ENCODE assay signal across 16 mouse cellular contexts in the genomic region with DNA sequence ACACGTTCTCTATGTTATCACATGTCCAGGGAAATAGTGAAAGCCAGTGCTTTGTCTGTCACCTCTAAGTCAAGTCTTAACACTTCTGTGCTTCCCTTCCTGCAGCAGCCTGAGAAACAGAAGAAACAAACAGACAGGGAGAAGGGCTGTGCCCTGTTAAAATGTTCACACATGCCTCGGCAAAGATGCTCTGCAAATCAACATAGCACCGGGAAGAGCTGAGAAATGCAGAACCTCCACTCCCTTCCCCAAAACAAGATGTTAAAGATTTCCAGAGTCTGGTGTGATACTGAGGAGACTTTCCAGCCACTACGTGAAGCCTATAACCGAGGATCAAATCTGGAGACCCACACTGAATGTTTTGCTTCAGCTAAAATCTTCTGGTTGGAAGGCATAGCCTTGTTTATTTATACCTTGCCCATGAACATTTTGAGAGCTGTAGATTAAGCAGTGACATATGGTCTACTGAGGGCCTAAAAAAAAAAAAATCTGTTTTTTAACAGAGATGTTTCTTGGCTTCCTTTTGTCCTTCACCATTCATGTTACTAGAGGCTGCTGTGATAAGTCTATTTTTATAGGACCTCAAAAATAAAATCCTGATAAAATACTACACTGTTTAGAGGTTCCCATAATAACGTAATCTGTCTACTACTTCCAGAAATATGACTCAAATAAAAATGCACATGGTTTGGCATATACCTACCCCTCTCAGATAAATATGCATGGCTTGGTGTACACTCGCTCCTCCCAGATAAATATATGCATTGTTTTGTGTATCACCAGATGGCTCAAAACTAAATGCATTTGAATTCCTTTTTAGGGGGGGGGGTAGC.
DNase-seq lines count a peak whose midpoint lies in the region; ATAC-seq lines count a peak whose summit lies in the region.
"Had no signal": no experiment of that assay in that cellular context is flagged by ENCODE, and none has a peak within 500 bp of the region (broad histone marks: within the 10 kb centered on the region; RNA-seq: fewer than 3 reads in every experiment).

No protein-coding gene starts in this region.

- H3K9me3 ChIP-seq in hindbrain, embryonic 12.5 days (replicated peaks) = no peaks in the 10 kb centered on the region
- no peaks in the 10 kb centered on the region for H3K9me3 ChIP-seq in hindbrain, embryonic 14.5 days (ENCODE audit: control insufficient read depth, low read length)
- H3K9me3 ChIP-seq in neural tube, embryonic 15.5 days (replicated peaks) = no peaks in the 10 kb centered on the region
- no peaks in the 10 kb centered on the region for H3K9me3 ChIP-seq in forebrain, embryonic 12.5 days
- H3K9me3 ChIP-seq in neural tube, embryonic 11.5 days (ENCODE audit: control insufficient read depth, low read length) = no peaks in the 10 kb centered on the region
- H3K9me3 ChIP-seq: neural tube, embryonic 12.5 days; stomach, embryonic 15.5 days had no signal

- DNase-seq in hindbrain, embryonic 14.5 days (ENCODE audit: low spot score) = no peak
- DNase-seq in neural tube, embryonic 10.5 days (ENCODE audit: extremely low spot score, low spot score) = peak; percentile 14
- DNase-seq in neural tube, embryonic 11.5 days (ENCODE audit: low spot score) = no peak
- DNase-seq in layer of hippocampus, postnatal 10 days (ENCODE audit: low spot score in 2 of 2) = no peak
- no peak for DNase-seq in left cerebral cortex, adult 8-10 months (ENCODE audit: low spot score in 2 of 2)
- DNase-seq: cerebellum, adult 11-12 months; heart, adult 18-20 months; lung, embryonic 14.5 days; thymus, postnatal 14 days had no signal

- 68% methylated on average over 7 of the region's 7 CpGs for WGBS in hindbrain, embryonic 12.5 days
- whole genome bisulfite sequencing in hindbrain, embryonic 14.5 days = 65% methylated on average over 7 of the region's 7 CpGs
- WGBS in neural tube, embryonic 15.5 days = 57% methylated on average over 7 of the region's 7 CpGs
- WGBS in forebrain, embryonic 12.5 days = 70% methylated on average over 7 of the region's 7 CpGs
- WGBS in neural tube, embryonic 11.5 days = 61% methylated on average over 7 of the region's 7 CpGs

- H3K4me3 ChIP-seq in hindbrain, embryonic 12.5 days = no peak overlapping the region
- H3K4me3 ChIP-seq in hindbrain, embryonic 14.5 days (replicated peaks; ENCODE audit: low read length) = no peak overlapping the region
- no peak overlapping the region for H3K4me3 ChIP-seq in neural tube, embryonic 15.5 days (replicated peaks)
- no peak overlapping the region for H3K4me3 ChIP-seq in forebrain, embryonic 12.5 days (replicated peaks)
- H3K4me3 ChIP-seq in neural tube, embryonic 11.5 days (ENCODE audit: low read depth, low read length) = no peak overlapping the region
- H3K4me3 ChIP-seq: neural tube, embryonic 12.5 days; stomach, embryonic 15.5 days had no signal

- no peaks in the 10 kb centered on the region for H3K36me3 ChIP-seq in hindbrain, embryonic 12.5 days
- no peaks in the 10 kb centered on the region for H3K36me3 ChIP-seq in hindbrain, embryonic 14.5 days (replicated peaks; ENCODE audit: control insufficient read depth, insufficient read depth)
- no peaks in the 10 kb centered on the region for H3K36me3 ChIP-seq in neural tube, embryonic 15.5 days
- H3K36me3 ChIP-seq in forebrain, embryonic 12.5 days (replicated peaks) = no peaks in the 10 kb centered on the region
- no peaks in the 10 kb centered on the region for H3K36me3 ChIP-seq in neural tube, embryonic 11.5 days (ENCODE audit: control insufficient read depth, insufficient read depth, low read length)
- H3K36me3 ChIP-seq: neural tube, embryonic 12.5 days; stomach, embryonic 15.5 days had no signal

- peak overlapping the region; percentile 35; the same call in 1 of the 2 replicates for H3K27ac ChIP-seq in hindbrain, embryonic 12.5 days
- H3K27ac ChIP-seq in hindbrain, embryonic 14.5 days = no peak overlapping the region
- H3K27ac ChIP-seq in neural tube, embryonic 15.5 days (replicated peaks) = no peak overlapping the region
- H3K27ac ChIP-seq in forebrain, embryonic 12.5 days = peak overlapping the region; percentile 19; the same call in 1 of the 2 replicates
- no peak overlapping the region for H3K27ac ChIP-seq in neural tube, embryonic 11.5 days (ENCODE audit: low read depth, low read length)
- H3K27ac ChIP-seq: neural tube, embryonic 12.5 days; stomach, embryonic 15.5 days had no signal

- no peak for ATAC-seq in hindbrain, embryonic 12.5 days (ENCODE audit: low FRiP score)
- ATAC-seq in hindbrain, embryonic 14.5 days (ENCODE audit: low FRiP score) = no peak
- ATAC-seq in neural tube, embryonic 15.5 days (ENCODE audit: low FRiP score) = no peak
- ATAC-seq in forebrain, embryonic 12.5 days (ENCODE audit: low FRiP score) = peak; percentile 53; the same call in 1 of the 2 replicates
- peak; percentile 35; the same call in 1 of the 2 replicates for ATAC-seq in neural tube, embryonic 11.5 days (ENCODE audit: insufficient read depth, low FRiP score, low TSS enrichment)
- ATAC-seq: activated CD4-positive, CD25-positive, alpha-beta regulatory T cell, adult 4 months; CD4-positive, CD25-positive, alpha-beta regulatory T cell, adult 4 months had no signal

- no peak overlapping the region for H3K4me2 ChIP-seq in hindbrain, embryonic 12.5 days (replicated peaks)
- H3K4me2 ChIP-seq in hindbrain, embryonic 14.5 days (replicated peaks) = no peak overlapping the region
- no peak overlapping the region for H3K4me2 ChIP-seq in neural tube, embryonic 15.5 days
- H3K4me2 ChIP-seq in forebrain, embryonic 12.5 days = no peak overlapping the region
- H3K4me2 ChIP-seq in neural tube, embryonic 11.5 days (ENCODE audit: low read depth) = no peak overlapping the region
- H3K4me2 ChIP-seq: lung, embryonic 14.5 days; neural tube, embryonic 12.5 days; stomach, embryonic 15.5 days had no signal

- H3K9ac ChIP-seq in hindbrain, embryonic 12.5 days = no peak overlapping the region
- H3K9ac ChIP-seq in hindbrain, embryonic 14.5 days = no peak overlapping the region
- no peak overlapping the region for H3K9ac ChIP-seq in neural tube, embryonic 15.5 days (replicated peaks)
- no peak overlapping the region for H3K9ac ChIP-seq in forebrain, embryonic 12.5 days
- H3K9ac ChIP-seq in neural tube, embryonic 11.5 days (ENCODE audit: low read length) = no peak overlapping the region
- H3K9ac ChIP-seq: lung, embryonic 14.5 days; neural tube, embryonic 12.5 days; stomach, embryonic 15.5 days had no signal

- H3K4me1 ChIP-seq in hindbrain, embryonic 12.5 days = no peaks in the 10 kb centered on the region
- no peaks in the 10 kb centered on the region for H3K4me1 ChIP-seq in hindbrain, embryonic 14.5 days (replicated peaks; ENCODE audit: control insufficient read depth, insufficient read depth, low read length)
- no peaks in the 10 kb centered on the region for H3K4me1 ChIP-seq in neural tube, embryonic 15.5 days
- 0 out of 2 replicates have a peak, but pooled peaks cover 3% of the 10 kb centered on the region for H3K4me1 ChIP-seq in forebrain, embryonic 12.5 days
- no peaks in the 10 kb centered on the region for H3K4me1 ChIP-seq in neural tube, embryonic 11.5 days (ENCODE audit: control insufficient read depth, insufficient read depth, low read length)
- H3K4me1 ChIP-seq: neural tube, embryonic 12.5 days; stomach, embryonic 15.5 days had no signal

- no peaks in the 10 kb centered on the region for H3K27me3 ChIP-seq in hindbrain, embryonic 12.5 days
- H3K27me3 ChIP-seq in hindbrain, embryonic 14.5 days (ENCODE audit: control insufficient read depth, insufficient read depth, low read length) = no peaks in the 10 kb centered on the region
- H3K27me3 ChIP-seq in neural tube, embryonic 15.5 days (replicated peaks) = no peaks in the 10 kb centered on the region
- H3K27me3 ChIP-seq in forebrain, embryonic 12.5 days = no peaks in the 10 kb centered on the region
- H3K27me3 ChIP-seq in neural tube, embryonic 11.5 days (ENCODE audit: control insufficient read depth, insufficient read depth, low read length) = no peaks in the 10 kb centered on the region
- H3K27me3 ChIP-seq: neural tube, embryonic 12.5 days; stomach, embryonic 15.5 days had no signal

Comparison
In these comparisons a context has a peak if more than half of its experiments do, and no peak if none do; other contexts are left out.
1. ATAC-seq: peak in forebrain, embryonic 12.5 days (single experiment) and neural tube, embryonic 11.5 days (single experiment); none in hindbrain, embryonic 12.5 days (single experiment), hindbrain, embryonic 14.5 days (single experiment) and neural tube, embryonic 15.5 days (single experiment).
2. H3K27ac ChIP-seq: peak in hindbrain, embryonic 12.5 days (single experiment) and forebrain, embryonic 12.5 days (single experiment); none in hindbrain, embryonic 14.5 days (single experiment), neural tube, embryonic 15.5 days (single experiment) and neural tube, embryonic 11.5 days (single experiment).